Mouse (Mus musculus): ENCODE data around the gene Arhgap31.

- TF ChIP-seq CTCF (IDR thresholded peaks at IDR 0.05; ENCODE audit: borderline replicate concordance, extremely low read depth, insufficient read depth, insufficient read length) (no peak), POLR2A (IDR thresholded peaks at IDR 0.05; ENCODE audit: borderline replicate concordance, extremely low read depth, insufficient read depth, insufficient read length, poor library complexity, severe bottlenecking) (no peak)
Measured at GRCm38 (mm10) chr16:38636682-38637081, 76.4 kb downstream of the Arhgap31 start.
